Mouse (Mus musculus) midbrain, postnatal 0 days (tissue): Measurements from ENCODE around the gene Exph5. TPM values are rescaled to one million over a fixed set of nuclear protein-coding genes. Genes with fewer than 3 reads are reported as not detected.

Experiments used
- ATAC-seq: fragments of 200-750 bp; cut with Nextera tagmentation; 2 replicates; pipeline ENCODE4 v1.8.0; 2017; ENCODE audit warnings: moderate number of reproducible peaks, mild to moderate bottlenecking, moderate TSS enrichment, moderate library complexity; ENCODE audit not compliant: low FRiP score
- DNase-seq: peaks from one replicate; pipeline ENCODE4 v3.0.0-alpha.2; 2015; ENCODE audit warnings: low spot score
- H3K27ac ChIP-seq: fragments of 300-500 bp; sonication (generic); 2 replicates; pipeline ENCODE4 v1.5.1; 2014; ENCODE audit warnings: low read depth, mild to moderate bottlenecking, low read length, mixed read lengths
- H3K27me3 ChIP-seq: fragments of 300-500 bp; sonication (generic); 2 replicates; pipeline ENCODE4 v1.6.1; 2014; ENCODE audit warnings: low read length, control low read depth, mixed read lengths; ENCODE audit not compliant: insufficient read depth
- H3K36me3 ChIP-seq: fragments of 300-500 bp; sonication (generic); 2 replicates; pipeline ENCODE4 v1.6.1; 2014; ENCODE audit warnings: low read length, control low read depth, mixed read lengths; ENCODE audit not compliant: insufficient read depth
- H3K4me1 ChIP-seq: fragments of 300-500 bp; sonication (generic); 2 replicates; pipeline ENCODE4 v1.6.1; 2014; ENCODE audit warnings: mild to moderate bottlenecking, control low read depth, antibody characterized with exemption, low read length, mixed read lengths; ENCODE audit not compliant: insufficient read depth
- H3K4me2 ChIP-seq: fragments of 300-500 bp; sonication (generic); 2 replicates; pipeline ENCODE4 v1.6.1; 2014; ENCODE audit warnings: low read depth, mild to moderate bottlenecking, low read length, mixed read lengths; ENCODE audit not compliant: poor library complexity, severe bottlenecking
- H3K4me3 ChIP-seq: fragments of 300-500 bp; sonication (generic); 2 replicates; pipeline ENCODE4 v1.5.1; 2014; ENCODE audit warnings: low read depth, mild to moderate bottlenecking, low read length, moderate library complexity
- H3K9ac ChIP-seq: fragments of 300-500 bp; sonication (generic); replicated peaks from 2 replicates; pipeline ENCODE4 v1.6.1; 2014; ENCODE audit warnings: mild to moderate bottlenecking, low read length, moderate library complexity, mixed read lengths; ENCODE audit not compliant: poor library complexity, severe bottlenecking
- H3K9me3 ChIP-seq: fragments of 300-500 bp; sonication (generic); 2 replicates; pipeline ENCODE4 v1.6.1; 2016; ENCODE audit warnings: low read length, control low read depth
- CTCF ChIP-seq: IDR thresholded peaks from 2 replicates; pipeline ENCODE4 v1.5.1; 2016; ENCODE audit warnings: antibody characterized with exemption, mild to moderate bottlenecking
- WGBS: fragments of 180-500 bp; shearing (Covaris S2); extraction: QIAGEN DNeasy Blood & Tissue Kit; methylation state at CpG from one replicate; pipeline ENCODE4 v1.1.7; 2014; 5-methylcytosine and 5-hydroxymethylcytosine counted together
- polyA plus RNA-seq: library from polyadenylated mRNA; unstranded; fragments of >200 nt; fragmentation: Nextera tagmentation; extraction: Ambion mirVana; gene quantifications from 2 replicates; pipeline ENCODE4 v1.2.1, GENCODE M21; 2015
- total RNA-seq: library from RNA; depleted of rRNA; stranded (reverse); fragments of >200 nt; gene quantifications from 2 replicates; pipeline ENCODE4 v1.2.3, GENCODE M21; 2014

Exph5 gene
- total and polyA plus RNA-seq, 2 experiments from 2014 or later, result 0.16 to 1.3 TPM

DNA sequence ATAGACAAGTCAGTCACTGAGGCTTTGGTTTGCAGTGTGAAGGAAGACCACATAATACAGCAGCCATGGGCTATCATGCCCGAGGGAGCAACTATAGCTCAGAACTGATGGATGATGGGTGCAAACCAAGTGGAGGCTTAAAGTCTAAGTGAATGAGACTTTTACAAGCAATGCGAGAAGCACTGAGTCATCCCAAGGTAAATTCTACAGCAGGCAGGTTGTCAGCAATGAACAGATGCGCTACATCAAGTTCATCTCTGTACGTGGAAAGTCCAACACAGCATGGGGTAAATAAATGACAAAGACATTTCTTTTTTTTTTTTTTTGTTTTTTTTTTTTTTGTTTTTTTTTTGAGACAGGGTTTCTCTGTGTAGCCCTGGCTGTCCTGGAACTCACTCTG lies 28.8 kb upstream of the Exph5 start:
- Histone ChIP-seq H3K4me3 (no peak overlapping the region), H3K27me3 (no peaks in the 10 kb centered on the region), H3K9ac (no peak overlapping the region), H3K36me3 (no peaks in the 10 kb centered on the region), H3K27ac (no peak overlapping the region), H3K4me2 (no peak overlapping the region), H3K4me1 (no peaks in the 10 kb centered on the region), H3K9me3 (no peaks in the 10 kb centered on the region)
- DNase-seq (no peak), ATAC-seq (no peak)
- 74% methylated on average over 4 of the region's 4 CpGs for WGBS
- TF ChIP-seq CTCF, result no peak

- H3K27ac ChIP-seq, result no peak overlapping the region
- ATAC-seq (no peak), DNase-seq (no peak)
- H3K27me3 ChIP-seq, result no peaks in the 10 kb centered on the region
- H3K9ac ChIP-seq, result no peak overlapping the region
- H3K4me2 ChIP-seq, result no peak overlapping the region
- WGBS, result 83% methylated on average over 1 of the region's 1 CpGs
- no peaks in the 10 kb centered on the region for H3K9me3 ChIP-seq
- no peaks in the 10 kb centered on the region for H3K4me1 ChIP-seq
- H3K4me3 ChIP-seq, result no peak overlapping the region
- TF ChIP-seq CTCF, result no peak
- H3K36me3 ChIP-seq, result no peaks in the 10 kb centered on the region
Measured at GRCm38 (mm10) chr9:53276381-53276780, 25.1 kb upstream of the Exph5 start.

- H3K27ac ChIP-seq, result no peak overlapping the region
- no peaks in the 10 kb centered on the region for H3K4me1 ChIP-seq
- H3K36me3 ChIP-seq, result no peaks in the 10 kb centered on the region
- 96% methylated on average over 2 of the region's 2 CpGs for WGBS
- no peak for ATAC-seq
- H3K27me3 ChIP-seq, result no peaks in the 10 kb centered on the region
- DNase-seq, result no peak
- no peak overlapping the region for H3K4me2 ChIP-seq
- no peak overlapping the region for H3K9ac ChIP-seq
- H3K4me3 ChIP-seq, result no peak overlapping the region
- no peaks in the 10 kb centered on the region for H3K9me3 ChIP-seq
- no peak for TF ChIP-seq CTCF
Measured at GRCm38 (mm10) chr9:53278997-53279396, 22.5 kb upstream of the Exph5 start.

DNA sequence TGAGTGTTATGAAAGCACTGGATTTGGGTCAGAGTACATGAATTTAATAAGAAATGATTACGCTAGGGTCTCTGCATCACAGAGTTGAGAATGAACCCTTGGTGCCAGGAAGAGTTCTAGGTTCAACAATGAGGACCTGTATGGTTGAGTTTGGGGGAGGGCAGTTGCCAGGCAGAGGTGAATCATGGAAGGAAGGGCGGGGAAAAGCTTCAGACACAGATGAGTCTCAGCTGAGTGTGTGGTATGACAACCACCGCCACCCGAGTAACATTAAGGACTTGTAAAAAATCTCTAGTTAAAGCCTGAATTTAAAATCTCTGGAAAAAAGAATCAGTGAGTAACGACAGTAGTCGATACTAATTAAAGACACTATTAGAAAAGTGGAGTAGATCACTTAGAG lies 14.7 kb upstream of the Exph5 start:
- DNase-seq (no peak), ATAC-seq (no peak)
- Histone ChIP-seq H3K4me3 (no peak overlapping the region), H3K9me3 (no peaks in the 10 kb centered on the region), H3K9ac (no peak overlapping the region), H3K4me2 (no peak overlapping the region), H3K27ac (no peak overlapping the region), H3K36me3 (no peaks in the 10 kb centered on the region), H3K27me3 (no peaks in the 10 kb centered on the region), H3K4me1 (no peaks in the 10 kb centered on the region)
- 81% methylated on average over 6 of the region's 6 CpGs for WGBS
- no peak for TF ChIP-seq CTCF

DNA sequence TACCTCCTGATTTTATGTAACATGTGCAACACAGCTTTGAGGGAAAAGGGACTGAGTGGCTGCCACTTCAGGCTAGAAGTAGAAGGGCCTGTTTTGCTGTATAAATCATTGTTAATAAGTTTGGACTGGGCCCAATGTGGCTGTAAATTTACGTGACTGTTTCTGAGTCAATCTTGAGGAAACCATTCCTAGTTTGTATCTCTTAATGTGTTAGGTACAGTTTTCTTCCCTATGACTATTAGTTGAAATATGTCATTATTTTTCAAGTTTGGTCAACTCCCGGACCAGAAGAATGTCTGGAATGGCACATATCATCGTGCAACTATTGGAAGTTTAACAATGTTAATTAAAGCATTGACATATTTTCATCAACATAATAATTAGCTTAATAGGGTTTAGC lies 11.5 kb upstream of the Exph5 start:
- Histone ChIP-seq H3K4me3 (no peak overlapping the region), H3K9me3 (no peaks in the 10 kb centered on the region), H3K36me3 (no peaks in the 10 kb centered on the region), H3K4me2 (no peak overlapping the region), H3K9ac (no peak overlapping the region), H3K4me1 (no peaks in the 10 kb centered on the region), H3K27me3 (no peaks in the 10 kb centered on the region), H3K27ac (no peak overlapping the region)
- no peak for TF ChIP-seq CTCF
- WGBS, result 83% methylated on average over 3 of the region's 3 CpGs
- DNase-seq (no peak), ATAC-seq (no peak)

DNA sequence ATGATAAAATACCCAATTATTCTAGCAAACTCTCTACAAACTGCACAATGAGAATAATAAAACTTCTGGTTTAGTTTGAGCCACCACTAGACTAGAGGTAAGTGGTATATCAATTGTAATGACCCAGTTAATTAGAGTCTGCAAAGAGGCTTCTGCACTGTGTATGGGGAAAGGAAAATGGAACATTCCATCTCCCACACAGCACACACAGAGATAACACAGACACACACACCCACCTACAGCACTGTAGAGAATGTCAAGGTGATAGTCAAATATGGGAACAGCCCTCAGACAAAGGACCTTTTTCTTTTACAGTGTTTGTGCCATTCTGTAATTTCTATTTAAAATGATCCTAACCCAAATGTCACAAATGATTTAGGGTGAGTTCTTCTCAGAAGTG lies 8.6 kb upstream of the Exph5 start:
- Histone ChIP-seq H3K4me3 (no peak overlapping the region), H3K9me3 (no peaks in the 10 kb centered on the region)
- no peak for TF ChIP-seq CTCF

More for the DNA sequence above, 8.6 kb upstream of the Exph5 start:
- Histone ChIP-seq H3K4me2 (no peak overlapping the region), H3K27me3 (no peaks in the 10 kb centered on the region), H3K27ac (no peak overlapping the region), H3K36me3 (no peaks in the 10 kb centered on the region), H3K4me1 (no peaks in the 10 kb centered on the region), H3K9ac (no peak overlapping the region)
- ATAC-seq (no peak), DNase-seq (no peak)
